Mouse (Mus musculus): ENCODE measurements around the gene Sart3.

Gene Sart3

DNA sequence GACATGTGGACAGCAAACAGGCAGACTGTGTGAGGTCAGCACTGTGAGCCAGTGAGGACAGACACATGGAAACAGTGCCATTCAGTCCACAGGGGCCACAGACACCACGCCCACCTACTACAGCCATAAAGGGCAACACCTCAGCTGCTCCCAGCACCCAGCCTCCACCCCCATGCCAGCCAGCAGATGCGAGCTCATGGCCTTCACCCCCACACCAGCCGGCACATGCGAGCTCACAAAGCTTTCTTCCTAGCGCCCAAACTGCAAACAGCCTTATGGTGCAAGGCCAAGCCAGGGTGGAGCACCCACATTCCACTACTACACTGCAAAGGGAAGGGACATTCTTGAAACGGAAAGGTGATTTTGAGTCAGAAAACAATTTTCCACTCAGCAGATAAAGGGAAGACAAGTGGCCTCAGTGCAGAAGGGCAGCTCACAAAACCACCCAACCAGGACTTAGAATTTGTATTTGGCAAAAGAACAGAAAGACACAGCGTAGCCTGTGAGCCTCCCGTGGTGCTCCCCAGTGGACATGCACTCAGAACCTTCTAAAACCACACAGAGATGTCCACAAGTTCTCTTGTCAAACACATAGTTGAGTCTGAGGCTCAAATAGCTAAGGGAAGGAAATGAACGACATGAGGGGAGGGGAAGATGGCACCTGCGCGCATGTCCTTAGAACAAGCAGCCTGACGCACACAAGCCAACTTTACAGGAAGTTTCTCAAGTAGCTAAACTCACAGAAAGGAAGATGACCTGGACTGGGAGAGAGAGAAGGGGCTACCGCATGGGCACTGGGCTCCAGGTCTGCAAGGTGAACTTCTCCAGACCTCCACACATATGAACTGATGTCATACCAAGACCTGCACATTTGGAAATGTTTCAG lies 6.4 kb downstream of the Sart3 start:
- no peak for DNase-seq (ENCODE audit: low spot score in 2 of 2)

DNA sequence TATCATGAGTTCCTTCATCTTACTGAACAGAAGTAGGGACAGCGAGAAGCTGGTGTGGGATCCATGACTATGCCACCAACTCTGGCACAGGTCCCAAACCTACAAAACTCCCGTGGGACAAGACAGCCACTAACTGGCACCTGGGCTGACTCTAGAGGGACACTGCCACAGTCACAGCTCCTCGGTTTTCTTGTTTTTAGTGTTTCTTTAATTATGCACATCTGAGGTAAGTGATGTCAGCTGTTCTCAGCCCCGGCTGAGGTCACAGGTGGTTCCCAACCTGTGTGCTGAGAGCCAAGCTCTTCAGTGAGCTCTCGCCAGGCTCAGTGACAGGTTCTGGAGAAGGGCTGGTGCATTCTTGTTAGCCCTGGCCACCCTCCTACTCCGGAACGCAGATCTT lies 7.9 kb downstream of the Sart3 start:
- no peak for DNase-seq (ENCODE audit: low spot score in 2 of 2)

DNA sequence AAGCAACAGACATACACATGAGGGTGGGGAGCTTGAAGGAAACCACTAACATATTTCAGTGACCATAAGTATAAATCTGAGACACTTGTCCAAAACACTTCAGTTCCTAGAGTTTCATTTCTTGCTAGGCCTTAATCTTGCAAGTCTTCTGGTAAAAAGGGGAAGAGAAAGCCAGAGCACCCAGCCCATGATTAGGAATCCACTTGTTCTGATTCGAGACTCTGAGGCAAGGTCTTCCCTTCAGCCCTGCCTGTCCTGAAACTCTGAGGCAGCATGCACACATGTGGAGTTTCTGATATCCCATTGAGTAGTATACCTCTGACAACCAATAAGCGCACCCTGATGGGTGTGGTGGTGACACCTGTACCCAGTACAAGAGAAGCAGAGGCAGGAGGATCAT lies 10.7 kb downstream of the Sart3 start:
- no peak for DNase-seq (ENCODE audit: low spot score in 2 of 2)

DNA sequence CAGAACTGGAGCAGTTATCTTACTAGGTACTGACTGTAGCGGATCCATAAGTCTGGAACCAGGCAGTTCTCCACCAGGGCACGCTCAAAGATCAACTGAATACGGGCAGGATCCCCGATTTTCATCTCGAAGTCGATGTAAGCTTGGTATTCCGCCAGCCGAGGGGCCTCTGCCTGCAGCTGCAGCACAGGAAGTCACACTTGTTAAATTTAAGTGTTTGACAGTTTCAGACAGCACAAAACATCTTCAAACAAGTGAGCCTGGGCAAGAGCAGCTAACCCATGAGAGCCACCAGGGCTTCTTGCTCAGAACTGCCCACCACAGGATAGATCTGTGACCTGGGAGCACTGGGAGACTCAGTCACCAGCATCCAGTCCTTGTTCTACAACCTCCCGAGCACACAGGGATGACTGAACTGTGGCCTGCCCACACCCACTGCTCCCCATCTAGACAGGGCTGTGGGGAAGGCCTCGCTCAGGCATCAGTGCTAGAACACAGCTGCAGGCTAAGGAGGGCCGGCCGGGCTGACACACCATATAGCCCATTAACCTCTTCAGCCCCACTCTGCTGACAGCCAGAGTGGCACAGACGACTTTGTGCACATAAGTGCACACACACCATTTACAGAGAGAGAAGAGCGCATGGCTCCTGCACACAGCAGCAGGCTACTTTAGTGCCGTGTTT lies 16.8 kb downstream of the Sart3 start:
- DNase-seq (ENCODE audit: low spot score in 2 of 2): no peak

DNA sequence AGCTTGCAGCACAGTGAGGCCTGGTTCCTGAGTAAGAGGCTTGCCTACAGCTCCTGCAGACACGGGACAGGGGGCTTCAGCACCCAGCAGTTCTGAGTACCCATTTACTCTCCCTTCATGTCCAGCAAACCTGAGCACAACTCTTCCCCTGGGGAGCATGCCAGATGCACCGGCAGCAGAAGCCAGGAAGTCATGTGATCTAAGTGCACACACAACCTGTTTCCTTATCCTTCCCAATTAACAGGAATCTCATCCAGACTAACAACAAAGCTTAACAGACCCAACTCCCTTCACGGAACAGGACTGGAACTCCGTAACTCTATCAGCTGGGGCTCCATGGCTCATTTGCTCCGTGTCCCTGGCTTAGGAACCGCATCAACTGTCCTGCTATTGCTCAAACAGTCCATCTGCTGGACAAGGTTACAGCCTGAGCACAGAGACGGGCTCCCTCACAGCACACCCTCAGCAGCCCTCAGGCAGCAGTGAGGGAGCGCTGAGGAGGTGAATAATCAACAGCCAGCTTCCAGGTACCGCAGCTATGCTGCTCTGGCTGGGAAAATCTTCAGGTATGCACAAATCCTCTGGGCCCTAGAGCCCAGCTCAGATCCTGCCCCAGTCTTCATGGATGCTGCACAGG lies 20.7 kb downstream of the Sart3 start:
- DNase-seq (ENCODE audit: low spot score in 2 of 2): no peak

DNA sequence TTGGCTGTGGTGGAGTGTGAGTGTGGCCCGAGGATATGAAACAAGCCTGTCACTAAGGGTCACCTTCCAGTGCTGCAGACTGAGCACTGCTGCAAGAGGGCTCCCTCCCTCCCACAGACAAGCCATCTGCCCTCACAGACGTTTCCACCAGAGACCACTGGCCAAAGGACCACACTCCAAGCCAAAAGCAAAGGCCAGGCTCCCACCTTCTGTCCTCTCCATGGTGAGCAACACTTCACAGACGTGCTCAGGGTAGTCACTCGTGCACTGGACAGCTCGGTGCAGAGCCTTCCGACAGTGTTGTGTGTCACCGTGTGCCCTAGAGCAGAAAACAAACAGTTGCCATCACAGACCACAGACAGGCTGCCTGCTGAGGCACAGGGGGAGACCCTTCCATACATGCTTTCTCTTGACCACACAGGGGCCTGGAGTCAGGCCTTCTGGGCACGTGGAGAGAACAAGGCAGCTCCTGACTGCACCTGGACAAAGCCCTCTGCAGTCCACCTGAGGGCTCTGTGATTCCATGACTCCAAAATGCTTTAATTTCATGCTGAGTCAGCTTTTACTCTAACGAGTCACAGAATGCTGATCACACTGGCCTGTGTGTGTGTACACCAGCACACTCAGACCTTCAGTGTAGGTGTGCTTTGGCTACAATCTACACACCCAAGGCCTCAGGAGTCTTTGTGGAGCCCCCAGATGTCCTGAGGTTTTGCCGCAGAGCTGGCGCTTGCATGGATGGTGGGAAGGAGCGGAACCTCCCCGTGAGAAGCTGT lies 23.6 kb downstream of the Sart3 start:
- DNase-seq (ENCODE audit: low spot score in 2 of 2): no peak

DNA sequence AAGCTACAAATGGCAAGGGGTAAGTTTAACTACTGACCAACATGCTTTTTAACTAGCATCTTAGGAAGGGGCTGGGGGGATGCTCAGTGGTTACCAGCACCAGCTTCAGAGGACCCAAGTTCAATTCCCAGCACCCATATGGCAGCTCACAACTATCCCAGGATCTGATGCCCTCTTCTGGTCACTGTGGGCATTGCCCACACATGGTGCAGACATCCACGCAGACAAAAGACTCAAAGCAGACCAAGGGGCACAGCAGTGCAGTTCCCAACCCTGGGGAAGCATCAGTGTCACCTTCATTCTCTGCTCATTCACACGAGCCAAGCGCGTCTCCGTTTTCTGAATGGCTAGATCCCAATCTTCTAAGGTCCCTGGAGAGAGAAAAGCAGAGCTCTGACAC lies 24.7 kb downstream of the Sart3 start:
- DNase-seq (ENCODE audit: low spot score in 2 of 2): no peak

DNA sequence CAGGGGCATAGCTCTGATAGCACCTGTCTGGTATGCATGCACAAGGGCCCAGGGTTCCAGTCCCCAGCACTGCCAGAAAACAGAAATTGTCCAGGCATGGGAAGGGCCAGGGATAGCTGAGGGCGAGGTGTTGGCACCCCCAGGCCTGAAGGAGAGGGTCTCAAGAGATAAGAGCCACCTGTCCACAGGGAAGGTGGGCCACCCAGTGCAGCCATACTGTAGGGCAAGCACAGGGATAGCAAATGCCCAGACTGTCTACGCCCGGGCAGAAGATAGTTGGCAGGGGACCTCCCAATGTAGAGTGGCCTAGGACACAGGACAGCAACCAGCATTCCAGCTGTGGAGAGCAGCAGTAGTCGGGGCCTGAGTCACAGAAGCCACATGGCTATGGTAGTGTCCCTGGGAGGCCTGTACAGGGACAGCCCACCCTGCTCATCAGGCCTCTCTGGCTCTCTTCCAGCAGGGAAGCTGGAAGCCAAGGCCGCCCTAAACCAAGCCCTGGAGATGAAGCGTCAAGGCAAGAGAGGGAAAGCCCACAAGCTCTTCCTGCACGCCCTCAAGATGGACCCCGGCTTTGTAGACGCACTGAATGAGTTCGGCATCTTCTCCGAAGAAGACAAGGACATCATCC lies 34.6 kb downstream of the Sart3 start:
- no peak for DNase-seq (ENCODE audit: low spot score in 2 of 2)

DNA sequence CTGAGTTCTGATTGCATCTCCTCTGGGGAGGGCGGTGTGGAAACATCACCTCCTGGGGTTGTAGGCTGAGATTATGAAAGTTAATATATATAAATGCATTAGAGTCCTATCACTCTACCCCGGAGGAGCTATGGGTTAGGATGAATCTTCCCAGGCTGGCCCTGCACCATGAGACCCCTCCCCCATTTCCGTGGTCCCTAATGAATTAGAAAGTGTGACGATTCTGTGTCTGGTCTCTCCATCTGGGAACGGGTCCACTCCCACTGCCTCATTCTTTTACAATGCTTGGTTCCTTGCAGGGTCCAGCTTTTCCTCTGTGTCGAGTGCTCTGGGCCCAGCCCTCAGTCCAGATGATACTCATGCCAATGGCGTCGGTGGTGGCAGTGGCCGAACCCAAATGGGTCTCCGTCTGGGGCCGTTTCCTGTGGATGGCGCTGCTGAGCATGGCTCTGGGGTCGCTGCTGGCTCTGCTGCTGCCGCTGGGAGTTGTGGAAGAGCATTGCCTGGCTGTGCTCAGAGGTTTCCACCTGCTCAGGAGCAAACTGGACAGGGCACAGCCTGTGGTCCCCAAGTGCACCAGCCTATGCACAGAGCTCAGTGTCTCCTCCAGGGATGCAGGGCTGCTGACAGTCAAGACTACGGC lies 35.7 kb downstream of the Sart3 start:
- no peak for DNase-seq (ENCODE audit: low spot score in 2 of 2)

DNA sequence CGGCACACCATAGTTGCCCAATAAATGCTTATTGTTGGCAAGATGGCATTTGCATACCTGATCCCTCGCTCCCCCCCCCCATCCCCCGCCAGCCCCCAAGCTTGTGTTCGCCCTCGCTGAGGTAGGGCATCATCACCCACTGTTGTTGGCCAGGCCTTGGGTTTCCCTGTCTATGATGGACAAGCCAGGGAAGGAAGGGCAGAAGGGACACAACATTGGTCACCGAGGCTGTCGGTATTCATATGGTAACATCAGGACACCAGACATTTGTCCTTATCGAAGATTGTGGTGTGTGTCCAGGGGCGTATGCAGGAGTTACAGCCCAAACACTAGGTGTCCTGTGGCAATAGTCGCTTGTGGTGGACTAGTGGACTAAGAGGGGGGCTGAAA lies 36.2 kb downstream of the Sart3 start:
- DNase-seq (ENCODE audit: low spot score in 2 of 2): no peak

DNA sequence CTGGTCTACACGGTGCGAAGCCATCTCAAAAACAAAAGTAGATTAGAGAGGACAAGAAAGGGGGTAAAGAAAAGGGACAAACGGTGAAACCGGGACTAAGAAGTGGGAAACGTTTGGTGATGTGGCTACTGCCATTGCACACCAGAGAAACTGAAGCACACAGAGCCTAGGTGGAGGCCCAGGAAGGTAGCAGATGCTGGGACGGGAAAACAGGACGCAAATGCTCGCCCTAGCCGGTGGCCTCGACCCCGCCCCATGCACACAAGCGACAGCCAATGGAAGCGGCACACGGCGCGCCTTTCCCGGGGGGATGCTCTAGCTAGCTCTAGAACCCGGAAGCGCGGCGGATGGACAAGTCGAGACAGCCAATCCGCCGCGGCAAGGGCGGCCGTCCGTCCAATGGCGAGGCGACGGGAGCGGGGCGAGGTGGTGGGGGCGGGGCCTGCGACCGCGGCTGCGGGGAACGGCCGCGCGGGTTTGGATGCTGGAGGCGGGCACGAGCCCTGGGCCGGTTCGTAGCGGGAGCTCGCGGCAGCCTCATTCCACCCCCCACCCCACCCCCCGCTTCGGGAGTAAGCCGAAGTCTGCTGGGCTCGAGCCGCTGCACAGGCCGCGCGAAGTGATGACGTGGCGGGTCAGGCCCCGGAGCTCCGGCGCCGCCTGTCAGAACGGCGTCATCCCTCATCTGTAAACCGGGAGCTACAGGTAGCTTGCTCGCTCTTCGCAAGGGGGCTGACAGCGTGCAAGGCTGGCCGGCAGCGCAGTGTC lies 36.8 kb downstream of the Sart3 start, which contains the start of gene Ficd:
Ficd (plus strand) TSS at position 459 of the 768 bp plus-strand sequence.
- DNase-seq (ENCODE audit: low spot score in 2 of 2): peak; percentile 90 to 92

DNA sequence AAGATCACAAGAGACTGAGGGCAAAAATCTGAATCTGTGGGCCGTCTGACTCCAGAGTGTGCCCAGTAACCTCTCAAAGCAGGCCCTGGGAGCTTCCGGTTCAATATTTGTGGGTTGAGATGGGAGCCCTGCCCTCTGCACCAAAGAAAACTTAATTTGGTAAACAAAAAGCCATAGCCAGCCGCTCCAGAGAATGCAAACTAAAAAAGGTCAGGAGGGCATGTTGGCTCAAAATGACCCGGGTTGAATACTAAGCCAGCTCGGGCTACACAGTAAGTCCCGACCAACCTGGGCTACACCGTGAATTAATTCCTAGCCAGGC lies 37.3 kb downstream of the Sart3 start:
- no peak for DNase-seq (ENCODE audit: low spot score in 2 of 2)

DNA sequence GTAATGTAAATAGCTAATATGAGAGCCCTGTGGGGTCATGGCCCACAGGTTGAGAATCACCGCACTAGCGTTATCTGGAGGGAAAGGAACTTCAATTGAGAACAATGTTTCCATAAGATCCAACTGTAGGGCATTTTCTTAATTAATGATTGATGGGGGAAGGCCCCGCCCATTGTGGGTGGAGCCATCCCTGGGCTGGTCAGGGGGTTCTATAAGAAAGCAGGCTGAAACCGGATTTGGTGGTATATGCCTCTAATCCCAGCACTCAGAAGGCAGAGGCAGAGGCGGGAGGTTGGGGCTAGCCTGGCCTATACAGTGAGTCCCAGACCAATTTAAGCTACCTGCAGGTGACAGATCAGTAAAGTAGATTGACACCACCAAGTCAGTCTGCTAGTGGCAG lies 37.9 kb downstream of the Sart3 start:
- DNase-seq (ENCODE audit: low spot score in 2 of 2): no peak

DNA sequence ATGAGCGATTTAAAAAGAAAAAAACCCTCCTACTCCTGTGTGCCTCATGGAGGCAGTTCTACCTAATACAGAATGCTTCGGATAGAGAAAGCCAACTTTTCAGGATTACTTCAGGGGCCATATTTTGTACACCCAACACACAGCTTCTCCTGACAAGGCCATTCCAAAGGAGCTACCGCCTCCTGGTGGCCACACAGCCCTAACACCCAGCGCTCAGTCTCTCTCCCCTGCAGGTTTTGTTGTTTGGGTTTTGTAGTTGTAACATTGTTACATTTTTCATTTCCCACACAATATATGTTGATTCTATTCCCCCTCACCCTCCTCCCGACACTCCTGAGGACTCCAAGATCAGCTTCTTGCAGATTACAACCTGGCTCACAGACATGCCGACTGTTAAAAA lies 40.1 kb downstream of the Sart3 start:
- peak in 1 of 2 experiments; percentile 67 for DNase-seq (ENCODE audit: low spot score in 2 of 2)

DNA sequence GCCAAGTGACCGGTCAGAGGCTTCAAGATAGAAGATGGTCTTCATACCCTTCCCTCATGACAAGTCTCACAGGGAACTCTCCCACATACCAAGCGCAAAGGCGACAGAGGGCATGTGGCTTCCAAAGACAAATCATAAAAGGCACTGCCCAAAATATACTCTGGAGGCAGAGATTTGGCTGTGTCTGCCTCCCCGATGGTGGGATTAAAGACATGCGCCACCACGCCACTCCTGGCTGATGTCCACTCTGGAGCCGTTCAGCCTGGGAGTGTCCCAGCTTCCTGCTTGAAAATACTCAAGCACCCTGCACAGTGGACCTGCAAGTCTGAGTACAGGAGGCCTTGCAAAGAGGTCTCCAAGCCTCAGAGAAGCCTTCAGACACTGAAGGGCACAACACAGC lies 41.1 kb downstream of the Sart3 start:
- DNase-seq (ENCODE audit: low spot score in 2 of 2): no peak

DNA sequence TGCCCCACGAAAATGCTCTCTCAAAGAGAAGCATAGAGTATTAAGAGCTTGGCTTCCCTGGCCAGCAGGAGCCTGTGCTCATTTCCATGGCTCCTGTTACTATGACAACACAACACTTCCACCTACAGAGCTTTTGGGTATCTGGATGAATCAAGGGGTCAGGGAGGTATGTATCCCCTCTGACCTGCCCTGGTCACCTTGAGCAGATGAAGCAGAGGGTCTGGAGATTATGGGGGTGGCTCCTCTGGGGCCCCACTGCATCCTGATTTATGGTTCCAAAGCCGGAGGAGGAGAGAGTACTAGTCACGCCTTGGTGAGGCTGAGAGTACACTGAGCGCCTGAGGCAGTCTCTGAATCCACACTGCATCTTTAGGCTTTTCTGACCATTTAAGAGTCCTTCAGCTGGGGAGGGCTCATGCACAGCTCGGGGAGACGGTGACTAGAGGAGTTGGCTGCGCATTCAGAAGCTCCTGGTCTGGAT lies 41.6 kb downstream of the Sart3 start:
- DNase-seq (ENCODE audit: low spot score in 2 of 2): no peak

DNA sequence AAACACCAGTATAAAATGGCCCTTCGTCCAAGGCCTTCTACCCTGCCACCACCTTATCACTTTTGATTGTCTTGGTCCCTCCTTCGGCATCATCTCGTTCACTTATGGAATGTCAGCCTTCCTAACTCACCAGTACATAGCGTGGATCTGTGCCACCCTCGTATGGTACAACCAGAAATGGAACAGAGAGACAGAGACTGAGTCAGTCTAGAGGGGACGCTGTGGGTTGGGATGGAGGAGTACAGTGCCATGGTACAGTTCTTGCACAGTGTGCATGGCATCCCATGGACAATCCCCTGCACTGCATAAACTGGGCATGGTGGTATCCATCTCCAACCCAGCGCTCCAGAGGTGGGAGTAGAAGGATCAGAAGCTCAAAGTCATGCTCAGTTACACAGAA lies 43.6 kb downstream of the Sart3 start:
- DNase-seq (ENCODE audit: low spot score in 2 of 2): no peak

DNA sequence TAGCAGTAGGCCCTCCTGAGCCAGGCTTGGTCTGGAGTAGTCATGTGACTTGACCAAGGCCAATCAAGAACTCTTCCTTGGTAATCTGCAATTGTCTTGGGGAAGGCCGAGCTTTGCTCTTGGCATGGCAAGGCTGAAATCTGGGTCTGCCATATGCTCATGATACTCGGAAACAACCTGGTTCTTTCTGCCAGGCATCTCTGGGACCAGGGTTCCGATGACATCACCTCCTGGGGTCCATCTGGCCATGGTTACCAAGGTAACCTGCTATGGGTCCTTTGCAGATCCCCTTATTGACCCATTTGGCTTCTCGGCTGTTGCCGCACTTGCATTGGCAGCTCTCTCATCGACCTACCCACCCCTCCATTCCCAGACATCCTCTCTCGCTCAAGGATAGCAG lies 44.3 kb downstream of the Sart3 start:
- no peak for DNase-seq (ENCODE audit: low spot score in 2 of 2)

DNA sequence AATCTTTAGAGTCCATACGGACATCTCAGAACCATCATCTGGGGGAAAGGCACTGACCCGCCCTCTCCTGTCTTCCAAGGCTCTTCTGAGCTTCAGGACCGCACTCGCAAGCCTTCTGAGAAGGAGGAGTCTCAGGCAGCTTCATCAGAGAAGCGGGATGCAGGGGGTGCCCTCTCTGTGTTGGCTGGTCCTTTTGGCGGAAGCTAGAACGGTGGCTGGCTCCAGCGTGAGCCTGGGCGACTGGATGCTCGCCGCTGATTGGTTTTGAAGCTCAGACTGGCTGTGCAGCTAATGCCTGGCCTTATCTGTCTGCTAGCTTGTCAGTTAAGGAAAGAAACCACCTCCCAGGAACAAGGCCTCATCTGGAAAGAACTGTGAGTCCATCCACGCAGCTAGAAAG lies 45.1 kb downstream of the Sart3 start:
- DNase-seq (ENCODE audit: low spot score in 2 of 2): no peak

DNA sequence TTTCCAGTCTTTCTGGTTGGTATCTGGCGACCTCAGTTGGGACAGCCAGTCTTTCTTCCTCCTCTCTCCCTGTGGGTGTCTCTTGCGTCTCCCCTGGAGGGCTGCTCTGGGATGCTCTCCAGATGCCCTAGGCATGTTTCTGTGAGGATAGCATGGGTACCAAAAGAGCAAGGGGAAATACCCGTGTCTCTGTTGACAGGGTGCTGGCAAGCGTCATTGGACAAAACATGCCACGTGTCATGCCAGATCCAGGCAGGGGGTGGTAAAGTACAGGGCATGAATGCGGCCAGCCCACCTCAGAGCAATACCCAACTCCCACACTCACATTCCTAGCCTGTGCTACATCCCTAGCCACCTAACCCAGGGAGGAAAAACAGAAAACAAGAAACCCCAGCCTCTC lies 45.7 kb downstream of the Sart3 start:
- no peak for DNase-seq (ENCODE audit: low spot score in 2 of 2)
